Mouse (Mus musculus) layer of hippocampus, postnatal 36 days (tissue): ENCODE measurements around the gene Clnk. TPM values are rescaled to one million over a fixed set of nuclear protein-coding genes. Genes with fewer than 3 reads are reported as not detected.
"Not testable (repeated sequence)": the region's sequence is repeated elsewhere in the genome, so short reads cannot be mapped to it uniquely, and the experiment has no call there.

Source experiments
- DNase-seq, 2 experiments: peaks; one replicate each; pipeline ENCODE4 v3.0.0; 2022
- total RNA-seq, 2 experiments: library from RNA; stranded (reverse); gene quantifications; 2 replicates each; pipeline ENCODE4 v1.2.3; 2021

Gene Clnk
- total RNA-seq: not detected

GRCm38 (mm10) chr5:38876622-38877021 is at the start of gene Clnk:
TSS of gene Clnk (minus strand) at chr5:38876812.
- no peak for DNase-seq

GRCm38 (mm10) chr5:38905271-38905670 is 28.7 kb upstream of the Clnk start:
- DNase-seq: no peak

- DNase-seq: no peak
Observed at GRCm38 (mm10) chr5:38904528-38905044, 28.0 kb upstream of the Clnk start.

- DNase-seq: no peak
Observed at GRCm38 (mm10) chr5:38902889-38903288, 26.3 kb upstream of the Clnk start.

GRCm38 (mm10) chr5:38899051-38899450 is 22.4 kb upstream of the Clnk start:
- no peak for DNase-seq

GRCm38 (mm10) chr5:38888646-38889045 is 12.0 kb upstream of the Clnk start:
- DNase-seq: no peak

GRCm38 (mm10) chr5:38886623-38887275 is 10.1 kb upstream of the Clnk start:
- no peak for DNase-seq

GRCm38 (mm10) chr5:38882635-38883034 is 6.0 kb upstream of the Clnk start:
- not testable (repeated sequence) for DNase-seq

GRCm38 (mm10) chr5:38881728-38882620 is 5.4 kb upstream of the Clnk start:
- DNase-seq: peak in 1 of 2 experiments; percentile 15

GRCm38 (mm10) chr5:38881416-38881727 is 4.8 kb upstream of the Clnk start:
- no peak for DNase-seq

- DNase-seq: no peak
Observed at GRCm38 (mm10) chr5:38879989-38880706, 3.5 kb upstream of the Clnk start.

GRCm38 (mm10) chr5:38875403-38875802 is 1.2 kb downstream of the Clnk start:
- DNase-seq: no peak

GRCm38 (mm10) chr5:38874931-38875330 is 1.7 kb downstream of the Clnk start:
- DNase-seq: no peak

GRCm38 (mm10) chr5:38872906-38873305 is 3.7 kb downstream of the Clnk start:
- DNase-seq: no peak

- DNase-seq: no peak
Observed at GRCm38 (mm10) chr5:38871591-38871990, 5.0 kb downstream of the Clnk start.

- no peak for DNase-seq
Observed at GRCm38 (mm10) chr5:38870485-38870884, 6.1 kb downstream of the Clnk start.

GRCm38 (mm10) chr5:38869976-38870375 is 6.6 kb downstream of the Clnk start:
- DNase-seq: no peak

- no peak for DNase-seq
Observed at GRCm38 (mm10) chr5:38864624-38865023, 12.0 kb downstream of the Clnk start.

- no peak for DNase-seq
Observed at GRCm38 (mm10) chr5:38863029-38863428, 13.6 kb downstream of the Clnk start.

- DNase-seq: peak; percentile 14 to 18
Observed at GRCm38 (mm10) chr5:38862288-38862985, 14.2 kb downstream of the Clnk start.

- no peak for DNase-seq
Observed at GRCm38 (mm10) chr5:38858015-38858721, 18.4 kb downstream of the Clnk start.

GRCm38 (mm10) chr5:38857591-38857990 is 19.0 kb downstream of the Clnk start:
- DNase-seq: no peak
